Mouse (Mus musculus): Measurements from ENCODE around the gene Alk.

Gene Alk

DNA sequence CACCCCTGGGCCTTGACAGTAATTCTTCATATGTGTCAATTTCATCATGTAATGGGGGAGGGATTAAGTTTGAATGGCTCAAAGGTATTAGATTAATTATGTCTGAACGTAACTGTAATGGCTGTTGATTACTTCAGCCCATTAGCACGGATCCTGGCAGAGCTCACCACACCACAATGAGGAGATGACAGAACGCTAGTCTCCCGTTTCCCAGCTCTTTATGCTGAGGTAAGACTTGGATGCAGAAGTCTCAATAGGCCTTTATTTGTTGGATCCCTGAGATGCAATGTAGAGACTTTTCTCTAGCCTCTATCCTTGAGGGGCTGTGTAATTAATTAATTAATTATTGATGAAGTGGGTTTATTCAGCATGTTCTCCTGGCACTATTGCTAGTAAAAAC, 627.8 kb downstream of the Alk start:
- DNase-seq (ENCODE audit: low spot score in 2 of 2): no peak

DNA sequence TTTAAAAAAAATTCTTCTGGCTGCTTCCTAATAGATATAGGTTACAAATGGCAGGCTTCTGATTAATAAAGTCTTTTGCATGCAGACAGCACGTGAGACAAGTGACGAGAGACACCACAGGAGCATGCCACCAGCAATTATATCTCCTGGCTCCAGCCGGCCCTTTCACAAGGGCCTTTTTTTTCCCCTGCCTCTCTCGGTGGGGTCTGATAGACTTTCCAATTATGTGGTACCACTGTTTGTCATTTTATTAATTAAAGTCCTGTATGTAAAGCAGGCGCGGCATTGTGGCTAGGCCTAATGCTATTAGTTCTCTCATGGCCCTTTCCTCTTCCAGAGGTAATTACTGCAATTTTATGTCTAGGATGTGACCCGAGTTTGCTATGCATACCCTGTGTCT, 630.7 kb downstream of the Alk start:
- DNase-seq (ENCODE audit: low spot score in 2 of 2): no peak

DNA sequence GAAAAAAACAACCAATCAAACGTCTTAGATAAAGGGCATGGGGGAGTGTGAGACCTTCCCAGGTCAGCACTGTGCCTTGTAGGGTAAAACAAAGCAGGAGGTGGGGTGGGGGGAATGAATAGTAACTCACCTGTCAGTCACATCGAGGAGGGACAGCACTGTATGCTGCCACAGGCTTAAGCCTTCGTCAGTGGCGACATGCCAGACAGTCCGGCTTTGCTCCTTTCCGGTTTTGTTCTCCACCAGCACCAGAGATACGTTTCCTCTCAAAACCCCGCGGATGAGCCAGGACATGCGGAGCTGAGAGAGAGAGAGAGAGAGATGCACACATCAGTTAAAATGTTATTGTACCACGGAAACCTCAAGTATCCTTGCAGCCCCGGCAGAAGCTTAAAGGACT, 637.1 kb downstream of the Alk start:
- DNase-seq (ENCODE audit: low spot score in 2 of 2): no peak

DNA sequence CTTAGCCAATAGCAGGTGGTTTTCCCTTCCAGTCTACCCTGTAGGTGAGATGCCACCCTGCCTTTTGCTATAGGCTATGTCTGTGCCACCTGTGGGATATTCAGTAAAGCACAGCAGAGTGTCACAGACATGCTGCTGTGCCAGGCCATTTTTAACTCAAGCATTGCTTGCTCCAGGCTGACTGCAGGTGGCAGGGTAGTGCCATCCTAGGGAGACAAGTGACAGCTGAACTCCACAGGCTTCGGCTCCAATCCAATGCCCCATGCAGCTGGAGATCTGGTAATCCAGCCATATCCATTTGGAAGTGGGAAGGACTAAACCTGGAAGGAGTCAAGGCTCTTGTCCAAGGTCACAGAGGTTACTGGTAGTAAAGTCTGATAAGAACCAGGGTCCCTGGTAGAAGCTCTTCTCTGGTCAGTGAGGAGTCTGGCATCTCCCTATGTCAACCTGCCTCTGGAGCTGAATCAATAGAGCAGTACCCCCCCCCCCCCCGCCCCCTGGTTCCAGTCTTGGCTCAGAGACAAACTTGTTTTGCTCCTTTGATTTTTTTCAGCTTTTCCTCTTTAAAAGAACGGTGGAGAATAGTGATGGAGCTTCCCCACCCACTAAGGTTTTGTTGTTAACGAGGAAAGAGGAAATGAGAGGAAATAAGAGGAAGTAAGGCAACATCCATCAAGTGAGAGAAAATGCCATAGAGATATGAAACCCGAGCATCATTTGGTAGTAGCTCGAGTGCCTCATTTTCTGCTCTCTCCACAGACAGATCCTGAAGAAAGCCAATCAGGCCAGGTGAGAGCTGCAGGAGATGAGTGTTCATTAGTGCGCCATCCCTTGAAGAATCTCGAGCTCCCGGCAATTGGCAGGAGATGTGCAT, 638.5 kb downstream of the Alk start:
- DNase-seq (ENCODE audit: low spot score in 2 of 2): peak; percentile 5 to 21

DNA sequence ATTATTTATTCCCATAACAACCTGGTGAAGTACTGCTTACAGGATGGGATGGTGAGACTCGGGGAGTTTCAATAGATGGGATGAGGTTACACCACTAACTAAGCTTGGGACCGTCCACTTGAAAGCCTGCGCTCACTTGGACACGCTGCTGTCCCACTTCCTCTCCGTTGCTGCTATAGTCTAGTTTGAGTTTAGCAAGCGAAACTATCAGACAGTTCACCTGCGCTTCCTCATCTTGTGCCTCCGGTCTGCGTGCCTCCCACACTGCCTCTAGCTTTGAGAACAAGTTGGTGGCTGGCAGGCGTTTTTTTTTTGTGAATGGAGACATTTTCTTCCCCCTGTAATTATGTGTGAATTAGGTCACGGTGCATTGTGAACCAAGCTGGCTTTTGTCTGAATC, 639.8 kb downstream of the Alk start:
- DNase-seq (ENCODE audit: low spot score in 2 of 2): peak; percentile 51 to 52

DNA sequence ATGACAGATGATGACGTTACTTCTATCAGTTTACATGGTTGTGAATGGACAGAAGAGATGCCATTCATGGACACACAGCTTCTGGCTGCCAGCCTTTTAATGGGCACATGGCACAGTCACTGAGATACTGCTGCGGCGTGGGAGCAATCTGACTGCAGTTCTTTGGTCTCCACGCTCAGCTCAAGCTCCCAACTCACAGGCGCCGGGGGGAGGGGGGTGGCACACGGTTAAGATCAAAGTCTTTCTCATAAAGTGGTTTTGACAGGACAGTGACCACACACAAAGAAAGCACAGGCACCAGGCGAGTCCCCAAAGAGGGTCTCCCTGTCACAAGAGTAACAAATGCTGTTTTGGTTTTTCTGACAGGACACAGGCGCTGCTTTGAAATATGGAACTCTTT, 641.7 kb downstream of the Alk start:
- no peak for DNase-seq (ENCODE audit: low spot score in 2 of 2)

DNA sequence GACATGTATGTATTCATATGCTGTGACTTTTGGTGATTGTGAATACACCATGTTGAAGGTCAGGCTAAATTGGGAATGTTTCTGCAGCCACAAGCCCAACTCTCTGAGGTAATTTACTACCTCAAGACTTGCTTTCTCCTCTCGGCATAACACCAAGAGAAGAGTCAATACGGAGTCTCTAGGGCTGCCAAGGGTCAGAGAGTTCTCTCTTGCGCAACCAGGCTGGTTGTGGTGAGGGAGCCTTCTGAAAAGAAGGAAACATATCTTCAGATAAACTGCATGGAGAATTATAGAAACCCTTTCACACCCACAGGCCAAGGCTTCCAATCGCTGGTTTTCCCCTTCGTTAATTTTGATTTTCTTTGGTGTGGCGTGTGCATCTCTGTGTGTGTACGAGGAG, 649.4 kb downstream of the Alk start:
- DNase-seq (ENCODE audit: low spot score in 2 of 2): no peak

DNA sequence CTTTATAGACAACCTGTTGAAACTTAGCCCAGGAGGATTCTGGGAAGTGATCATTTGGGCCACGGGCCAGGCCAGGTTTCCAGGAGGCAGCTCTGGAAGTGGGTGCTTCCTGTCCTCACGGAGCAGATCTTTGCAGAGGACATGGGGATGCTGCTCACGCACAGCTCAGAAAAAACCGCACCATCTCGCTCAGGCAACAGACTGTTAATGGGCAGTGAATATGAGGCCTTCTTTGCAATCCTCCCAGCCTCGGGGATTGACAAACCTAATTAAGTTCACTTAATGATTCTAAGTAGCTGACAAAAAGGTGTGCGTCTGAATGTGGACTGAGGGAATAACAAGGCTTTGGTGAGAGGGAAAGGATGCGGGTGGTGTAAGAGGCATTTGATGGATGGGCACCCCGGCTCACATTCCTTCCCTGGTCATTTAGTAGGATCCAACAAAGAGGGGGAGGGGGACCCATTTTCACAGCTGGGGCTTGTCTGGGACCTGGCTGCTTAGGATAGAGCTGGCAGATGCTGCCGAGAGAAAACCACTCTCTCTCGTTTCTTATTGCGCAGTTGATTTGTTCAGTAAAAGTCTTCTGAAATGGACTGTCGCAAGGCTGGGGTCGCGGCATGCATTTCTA, 650.1 kb downstream of the Alk start:
- DNase-seq (ENCODE audit: low spot score in 2 of 2): no peak

DNA sequence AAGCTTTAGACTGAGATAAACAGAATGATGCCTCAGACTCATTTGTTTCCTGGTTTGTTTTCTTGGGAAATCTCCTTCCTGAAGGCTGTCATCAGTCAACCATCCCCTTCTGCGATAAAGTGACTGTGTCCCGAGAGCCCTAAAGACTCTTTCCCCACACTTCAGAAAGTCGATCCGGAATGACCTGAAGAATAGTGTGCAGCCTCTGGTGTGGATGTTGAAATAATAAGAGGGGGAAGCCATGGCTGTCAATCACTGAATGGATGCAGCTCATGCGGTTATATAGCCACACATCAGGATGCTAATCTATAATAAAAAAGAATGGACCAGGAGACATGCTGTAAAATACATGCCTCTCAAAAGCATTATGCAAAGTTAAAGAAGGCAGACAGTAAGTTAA, 653.5 kb downstream of the Alk start:
- DNase-seq (ENCODE audit: low spot score in 2 of 2): no peak

DNA sequence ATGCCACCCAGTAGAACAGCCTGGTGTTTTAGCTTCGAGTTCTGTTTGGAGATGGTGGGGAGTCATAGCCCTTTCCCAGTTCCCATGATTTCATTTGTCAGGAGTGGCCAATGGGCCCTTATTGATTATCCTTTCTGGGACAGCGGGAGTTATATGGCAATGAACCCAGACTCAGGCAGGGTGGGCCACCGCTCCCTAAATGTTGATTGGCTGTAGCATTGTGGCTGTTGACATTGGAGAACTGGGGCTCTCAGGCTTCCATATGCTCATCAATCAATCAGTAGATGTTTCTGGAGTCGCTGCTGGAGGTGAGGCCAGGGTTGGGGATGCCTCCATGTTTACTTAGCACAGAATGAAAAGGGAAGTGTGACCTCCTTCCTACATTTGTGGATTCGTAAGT, 655.7 kb downstream of the Alk start:
- no peak for DNase-seq (ENCODE audit: low spot score in 2 of 2)

DNA sequence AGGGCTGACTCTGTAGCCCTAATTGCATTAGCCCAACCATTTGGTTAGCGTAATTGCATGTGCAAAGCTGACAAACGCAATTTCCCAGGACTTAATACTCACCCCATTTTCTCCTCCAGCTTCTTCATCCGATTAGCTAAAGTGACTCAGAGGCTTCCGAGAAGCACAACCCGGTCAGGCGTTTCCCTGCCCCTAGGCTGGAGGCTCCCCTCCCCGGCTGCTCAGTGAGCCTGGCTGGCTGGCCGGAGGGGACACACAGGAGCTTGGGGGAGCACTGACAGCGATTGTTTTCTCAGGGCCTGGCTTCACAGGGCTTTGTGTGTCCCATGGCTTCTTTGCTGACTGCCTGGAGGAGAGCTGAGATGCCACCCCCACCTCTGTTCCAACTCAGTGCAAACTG, 657.0 kb downstream of the Alk start:
- DNase-seq (ENCODE audit: low spot score in 2 of 2): no peak

DNA sequence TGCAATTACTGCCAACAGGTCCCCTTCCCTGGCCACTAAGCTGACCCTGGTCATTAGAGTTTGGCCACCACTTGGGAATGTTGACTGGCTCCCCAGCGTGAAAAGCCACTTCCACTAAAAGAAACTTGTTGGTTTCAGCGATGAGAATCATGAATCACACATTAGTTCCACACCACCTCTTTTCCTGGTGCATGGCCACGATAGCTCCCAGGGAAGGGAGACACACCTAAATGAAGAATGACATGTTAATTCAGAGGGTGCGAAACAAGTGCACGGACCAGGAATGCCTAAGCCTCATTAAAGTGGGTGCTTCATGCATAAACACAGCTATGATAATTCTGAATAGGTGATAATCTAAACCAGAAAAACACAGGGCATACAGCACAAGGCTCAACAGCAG, 660.4 kb downstream of the Alk start:
- no peak for DNase-seq (ENCODE audit: low spot score in 2 of 2)

DNA sequence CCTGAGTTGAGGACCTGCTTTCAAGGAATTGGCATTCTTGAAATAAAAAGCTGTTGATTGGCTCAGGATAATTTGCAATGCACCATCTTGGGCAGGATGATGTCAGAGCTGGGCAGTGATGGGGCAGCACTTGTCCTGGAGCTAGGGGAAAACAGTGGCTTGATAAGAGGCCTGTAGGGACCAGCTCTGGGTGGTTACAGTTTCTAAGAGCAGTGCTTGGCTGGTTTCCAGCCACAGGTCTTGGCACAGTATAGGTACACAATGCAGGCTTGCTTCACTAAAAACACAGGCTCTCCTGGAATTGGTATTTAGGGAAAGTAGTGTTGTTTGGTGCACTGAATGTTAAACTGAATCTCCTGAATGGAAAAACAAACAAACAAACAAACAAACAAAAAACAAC, 662.4 kb downstream of the Alk start:
- DNase-seq (ENCODE audit: low spot score in 2 of 2): no peak

DNA sequence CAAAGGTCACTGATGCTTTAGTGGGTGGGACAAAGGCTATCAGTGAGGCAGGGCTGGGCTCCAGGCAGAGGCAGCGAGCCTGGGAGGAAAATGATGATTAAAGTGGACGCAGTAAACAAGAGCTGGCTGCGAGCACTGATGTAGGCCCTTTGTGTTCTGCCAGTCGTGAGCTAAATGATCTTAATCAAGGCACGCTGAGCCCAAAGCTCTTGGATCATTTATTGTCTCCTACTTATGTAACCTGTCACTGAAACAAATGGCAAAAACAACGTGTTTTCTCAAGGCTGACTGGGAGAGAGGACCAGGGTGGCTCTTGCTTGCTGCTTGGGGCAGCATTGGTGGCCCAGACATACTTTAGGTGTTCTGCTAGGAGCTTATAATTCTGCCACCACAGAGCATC, 663.0 kb downstream of the Alk start:
- DNase-seq (ENCODE audit: low spot score in 2 of 2): no peak

DNA sequence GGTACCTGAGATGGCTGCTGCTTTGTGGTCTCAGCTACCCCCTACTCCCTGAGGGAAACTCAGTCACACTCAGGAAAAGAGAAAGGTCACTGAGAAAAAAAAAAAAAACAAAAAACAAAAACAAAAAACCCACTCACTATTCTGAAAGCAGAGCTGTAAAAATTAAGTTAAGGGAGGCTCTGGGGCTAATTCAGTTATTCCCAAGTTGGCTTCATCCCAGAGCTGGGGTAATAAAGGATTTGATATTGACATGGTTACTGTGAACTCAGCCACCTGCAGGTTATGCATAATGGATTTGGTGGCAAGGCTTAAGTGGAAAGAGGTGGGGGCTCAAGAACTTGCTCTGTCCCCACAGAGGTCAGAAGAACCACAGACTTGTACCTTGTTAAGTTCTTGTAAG, 667.7 kb downstream of the Alk start:
- no peak for DNase-seq (ENCODE audit: low spot score in 2 of 2)

DNA sequence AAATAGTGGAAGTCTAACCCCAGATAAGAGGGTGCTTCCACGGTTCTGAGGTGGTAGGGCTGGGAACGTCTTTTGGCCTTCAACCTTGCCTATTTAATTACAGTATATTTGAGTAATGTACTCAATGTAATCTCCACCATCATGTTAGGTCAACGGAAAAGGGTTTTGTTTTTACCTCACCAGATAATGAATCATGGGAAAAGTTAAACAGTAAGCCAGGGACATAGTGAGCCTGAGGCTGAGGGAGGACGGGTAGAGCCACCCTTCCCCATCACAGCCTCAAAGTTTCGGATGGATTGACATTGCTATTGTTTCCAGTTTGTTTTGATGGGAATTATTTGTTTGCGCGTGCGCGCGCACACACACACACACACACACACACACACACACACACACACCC, 668.6 kb downstream of the Alk start:
- DNase-seq (ENCODE audit: low spot score in 2 of 2): no peak

DNA sequence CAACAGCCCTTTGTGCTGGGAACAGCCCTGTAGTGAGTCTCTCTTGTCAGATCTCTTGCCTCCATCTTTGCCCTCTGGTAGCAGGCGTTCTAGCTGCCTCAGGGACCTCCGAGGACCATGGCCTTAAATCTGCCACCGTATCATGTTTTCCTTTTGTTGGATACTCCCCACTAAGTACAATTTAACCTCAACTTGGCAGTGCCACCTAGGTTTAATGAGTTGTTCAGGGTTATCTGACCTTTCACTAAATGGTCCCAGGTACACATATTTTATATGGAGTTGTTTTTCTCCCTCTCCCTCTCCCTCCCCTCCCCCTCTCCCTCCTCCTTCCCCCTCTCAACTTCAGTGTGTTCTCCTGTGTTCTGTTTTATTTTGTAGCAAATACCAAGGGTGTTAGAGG, 669.1 kb downstream of the Alk start:
- DNase-seq (ENCODE audit: low spot score in 2 of 2): no peak

DNA sequence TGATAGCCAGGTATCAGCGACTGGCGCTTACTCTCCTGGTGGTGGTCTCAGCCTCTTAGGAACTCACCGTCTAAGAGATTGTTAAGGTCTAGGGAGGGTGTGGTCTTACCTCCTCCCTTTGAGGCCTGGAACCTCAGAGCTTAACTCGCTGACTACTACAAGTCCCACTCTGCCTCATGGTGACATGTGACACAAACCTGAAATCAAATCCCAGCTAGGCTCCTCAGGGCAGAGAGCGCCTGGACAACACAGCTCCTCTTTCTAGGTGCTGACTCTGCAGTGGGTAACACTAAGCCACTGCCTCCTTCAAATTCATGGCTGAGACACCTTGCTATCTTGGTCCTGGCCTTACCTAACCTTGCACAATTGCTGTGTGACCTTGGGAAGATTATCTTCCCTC, 689.5 kb downstream of the Alk start:
- no peak for DNase-seq (ENCODE audit: low spot score in 2 of 2)

DNA sequence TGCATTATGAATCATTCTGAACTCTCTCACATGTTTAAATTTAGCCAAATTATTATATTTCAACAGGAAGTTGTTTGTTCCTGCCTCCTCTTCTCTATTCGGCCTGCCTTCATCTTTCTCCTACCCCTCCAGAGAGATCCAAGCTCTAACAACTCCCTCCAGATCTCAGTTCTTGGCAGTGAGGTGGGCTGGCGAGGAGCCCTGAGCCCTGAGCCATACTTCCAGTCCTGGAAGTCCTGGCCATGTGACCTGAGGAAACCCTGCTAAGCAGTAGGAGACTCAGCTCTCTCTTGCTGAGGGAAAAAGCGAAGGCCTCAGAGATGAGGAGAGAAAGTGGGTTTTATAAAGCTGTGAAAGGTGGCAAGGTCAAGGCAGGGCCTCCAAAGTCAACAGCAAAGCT, 689.9 kb downstream of the Alk start:
- DNase-seq (ENCODE audit: low spot score in 2 of 2): no peak

DNA sequence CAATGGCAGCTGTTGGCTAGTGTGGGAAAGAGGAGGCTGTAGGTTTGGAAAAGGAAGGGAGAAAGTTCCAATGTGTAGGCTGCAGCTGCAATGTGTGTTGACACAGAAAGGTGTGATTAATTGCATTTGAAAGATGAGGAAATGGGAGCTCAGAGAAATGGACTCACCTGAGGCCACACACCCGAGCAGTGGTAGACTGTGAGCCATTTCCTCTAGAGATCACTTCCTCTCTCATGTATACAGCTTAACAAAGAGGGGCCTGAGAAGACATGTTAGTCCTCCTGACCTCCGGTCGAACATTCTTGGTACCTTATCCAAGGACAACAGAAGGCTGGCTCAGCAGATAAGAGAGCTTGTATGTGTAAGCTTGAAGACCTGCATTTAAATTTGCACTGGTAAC, 691.2 kb downstream of the Alk start:
- DNase-seq (ENCODE audit: low spot score in 2 of 2): no peak

DNA sequence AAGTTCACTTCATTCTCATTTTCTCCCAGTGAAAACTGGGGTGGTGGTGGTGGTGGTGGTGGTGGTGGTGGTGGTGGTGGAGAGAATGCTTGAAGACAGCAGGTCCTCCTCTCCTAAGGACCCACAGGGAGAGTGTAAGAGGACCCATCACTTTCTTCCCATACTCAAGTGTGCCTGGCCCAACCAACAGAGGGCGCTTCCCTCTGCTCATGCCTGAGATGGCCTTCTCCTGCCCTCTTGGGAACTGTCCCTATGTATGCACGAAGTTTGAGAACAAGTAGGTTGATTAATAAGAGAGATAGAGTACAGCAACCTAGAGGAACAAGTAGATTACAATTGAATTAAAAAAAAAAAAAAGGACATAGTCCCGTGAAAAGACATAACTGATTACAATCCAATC, 695.3 kb downstream of the Alk start:
- DNase-seq (ENCODE audit: low spot score in 2 of 2): no peak

DNA sequence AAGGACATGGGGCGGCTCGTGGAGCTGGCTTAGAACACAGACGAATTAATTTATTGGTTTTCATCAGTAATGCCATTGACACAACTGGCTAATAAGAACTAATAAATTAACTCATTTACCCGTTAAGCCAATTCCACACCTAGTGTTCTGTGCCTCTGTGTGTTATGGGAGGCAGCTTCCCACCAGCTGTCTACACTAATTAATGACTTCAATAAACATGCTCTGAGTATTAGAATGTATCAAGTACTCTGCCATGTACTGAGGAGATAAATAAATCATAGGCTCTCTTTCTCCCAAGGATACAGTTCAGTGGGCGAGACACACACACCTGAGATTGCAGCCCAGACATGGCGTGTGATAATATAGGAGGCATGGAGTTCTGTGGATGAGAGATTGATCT, 723.1 kb downstream of the Alk start:
- DNase-seq (ENCODE audit: low spot score in 2 of 2): no peak

DNA sequence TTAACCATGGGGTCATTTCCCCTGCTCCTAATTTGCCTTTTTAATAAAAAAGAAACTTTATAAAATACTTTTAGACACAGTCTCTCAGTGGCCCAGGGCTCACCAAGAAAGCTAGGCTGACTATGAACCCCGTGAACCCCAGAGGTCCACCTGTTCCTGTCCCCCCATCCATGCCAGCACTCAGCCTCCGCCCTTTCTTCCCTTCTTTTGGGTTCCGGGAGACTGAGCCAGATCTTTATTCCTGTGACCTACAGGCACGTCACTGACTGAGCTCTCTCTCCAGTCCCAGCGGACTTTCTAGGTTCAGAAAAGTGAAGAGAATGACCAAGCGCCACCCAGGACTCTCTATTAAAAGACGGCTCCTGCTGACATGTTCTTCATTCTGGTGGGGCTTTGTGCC, 728.9 kb downstream of the Alk start:
- DNase-seq (ENCODE audit: low spot score in 2 of 2): no peak

DNA sequence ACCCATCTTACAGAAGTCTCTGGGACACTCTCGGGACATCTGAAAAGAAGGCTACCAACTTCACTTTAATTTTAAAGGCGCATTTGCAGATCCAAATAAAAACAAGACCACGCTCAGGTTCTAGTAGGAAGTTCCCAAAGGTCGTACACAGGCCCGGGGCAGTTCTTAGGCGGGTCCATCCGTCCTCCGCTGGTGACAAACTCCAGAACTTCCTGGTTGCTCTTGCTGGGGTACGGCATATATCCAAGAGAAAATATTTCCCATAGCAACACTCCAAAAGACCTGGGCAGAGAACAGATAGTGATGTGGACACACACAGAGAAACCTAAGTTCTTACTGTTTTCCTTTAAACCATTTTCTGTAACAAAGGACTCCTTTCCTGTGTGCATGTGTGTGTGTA, 729.6 kb downstream of the Alk start:
- DNase-seq (ENCODE audit: low spot score in 2 of 2): no peak
